Mouse (Mus musculus) limb, embryonic 13.5 days (tissue): Measurements from ENCODE around the gene Hivep3. TPM values are rescaled to one million over a fixed set of nuclear protein-coding genes. Genes with fewer than 3 reads are reported as not detected.
A peak's percentile ranks its signal among the peaks of the same experiment; 100 is the strongest.

ENCODE experiments used
- ATAC-seq: fragments of 200-750 bp; cut with Nextera tagmentation; 2 replicates; pipeline ENCODE4 v1.8.0; 2017; ENCODE audit warnings: low read depth, moderate number of reproducible peaks, moderate TSS enrichment; ENCODE audit not compliant: low FRiP score
- H3K27ac ChIP-seq: fragments of 300-500 bp; sonication (generic); 2 replicates; pipeline ENCODE4 v1.5.1; 2015; ENCODE audit warnings: inconsistent platforms, mild to moderate bottlenecking, moderate library complexity
- H3K27me3 ChIP-seq: fragments of 300-500 bp; sonication (generic); 2 replicates; pipeline ENCODE4 v1.6.1; 2015; ENCODE audit warnings: mild to moderate bottlenecking, inconsistent platforms
- H3K36me3 ChIP-seq: fragments of 300-500 bp; sonication (generic); 2 replicates; pipeline ENCODE4 v1.6.1; 2015; ENCODE audit warnings: inconsistent platforms, mild to moderate bottlenecking, moderate library complexity
- H3K4me1 ChIP-seq: fragments of 300-500 bp; sonication (generic); 2 replicates; pipeline ENCODE4 v1.6.1; 2015; ENCODE audit warnings: inconsistent platforms
- H3K4me2 ChIP-seq: fragments of 300-500 bp; sonication (generic); replicated peaks from 2 replicates; pipeline ENCODE4 v1.6.1; 2015; ENCODE audit warnings: inconsistent platforms, mild to moderate bottlenecking, moderate library complexity
- H3K4me3 ChIP-seq: fragments of 300-500 bp; sonication (generic); 2 replicates; pipeline ENCODE4 v1.5.1; 2015; ENCODE audit warnings: moderate library complexity, mild to moderate bottlenecking, inconsistent platforms
- H3K9ac ChIP-seq: fragments of 300-500 bp; sonication (generic); 2 replicates; pipeline ENCODE4 v1.6.1; 2015; ENCODE audit warnings: mild to moderate bottlenecking, inconsistent platforms
- H3K9me3 ChIP-seq: fragments of 300-500 bp; sonication (generic); 2 replicates; pipeline ENCODE4 v1.6.1; 2016; ENCODE audit warnings: inconsistent platforms
- WGBS: fragments of 180-500 bp; shearing (Covaris S2); methylation state at CpG from one replicate; pipeline ENCODE4 v1.1.7; 2015; 5-methylcytosine and 5-hydroxymethylcytosine counted together
- polyA plus RNA-seq: library from polyadenylated mRNA; unstranded; fragments of >200 nt; fragmentation: Nextera tagmentation; extraction: Ambion mirVana; gene quantifications from 2 replicates; pipeline ENCODE4 v1.2.1, GENCODE M21; 2015

Gene Hivep3
- polyA plus RNA-seq, 1 experiment from 2014 or later: 2.1 TPM

DNA sequence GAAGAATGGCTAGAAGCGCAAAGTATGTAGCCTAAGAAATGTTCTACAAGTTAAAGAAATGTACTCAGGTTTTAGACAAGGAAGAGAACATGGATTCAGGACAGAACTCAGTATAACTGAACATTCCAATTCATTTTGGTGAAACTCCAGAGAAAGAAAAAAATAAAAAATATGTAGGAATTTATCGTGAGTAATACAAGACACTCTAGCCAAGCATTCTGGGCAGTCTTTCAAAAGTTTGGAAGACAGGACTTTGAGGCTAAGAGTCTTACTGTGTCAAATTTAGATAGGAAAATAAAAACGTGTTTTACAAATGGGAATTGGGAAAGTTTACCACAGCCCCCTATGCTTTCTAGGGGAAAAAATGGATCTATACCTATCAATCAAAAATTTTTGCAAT, 350.1 kb downstream of the Hivep3 start:
- H3K9me3 ChIP-seq: no peaks in the 10 kb centered on the region
- H3K27ac ChIP-seq: no peak overlapping the region
- no peaks in the 10 kb centered on the region for H3K27me3 ChIP-seq
- no peaks in the 10 kb centered on the region for H3K4me1 ChIP-seq
- H3K4me3 ChIP-seq: no peak overlapping the region
- WGBS: 78% methylated on average over 3 of the region's 3 CpGs
- H3K36me3 ChIP-seq: no peaks in the 10 kb centered on the region
- no peak for ATAC-seq
- H3K9ac ChIP-seq: no peak overlapping the region
- H3K4me2 ChIP-seq: no peak overlapping the region

GRCm38 (mm10) chr4:120089536-120089935, 356.0 kb downstream of the Hivep3 start:
- no peaks in the 10 kb centered on the region for H3K27me3 ChIP-seq
- H3K4me3 ChIP-seq: no peak overlapping the region
- no peak overlapping the region for H3K9ac ChIP-seq
- H3K27ac ChIP-seq: no peak overlapping the region
- no peaks in the 10 kb centered on the region for H3K9me3 ChIP-seq
- 78% methylated on average over 8 of the region's 8 CpGs for WGBS
- H3K36me3 ChIP-seq: no peaks in the 10 kb centered on the region
- no peak for ATAC-seq
- H3K4me2 ChIP-seq: no peak overlapping the region
- no peaks in the 10 kb centered on the region for H3K4me1 ChIP-seq

DNA sequence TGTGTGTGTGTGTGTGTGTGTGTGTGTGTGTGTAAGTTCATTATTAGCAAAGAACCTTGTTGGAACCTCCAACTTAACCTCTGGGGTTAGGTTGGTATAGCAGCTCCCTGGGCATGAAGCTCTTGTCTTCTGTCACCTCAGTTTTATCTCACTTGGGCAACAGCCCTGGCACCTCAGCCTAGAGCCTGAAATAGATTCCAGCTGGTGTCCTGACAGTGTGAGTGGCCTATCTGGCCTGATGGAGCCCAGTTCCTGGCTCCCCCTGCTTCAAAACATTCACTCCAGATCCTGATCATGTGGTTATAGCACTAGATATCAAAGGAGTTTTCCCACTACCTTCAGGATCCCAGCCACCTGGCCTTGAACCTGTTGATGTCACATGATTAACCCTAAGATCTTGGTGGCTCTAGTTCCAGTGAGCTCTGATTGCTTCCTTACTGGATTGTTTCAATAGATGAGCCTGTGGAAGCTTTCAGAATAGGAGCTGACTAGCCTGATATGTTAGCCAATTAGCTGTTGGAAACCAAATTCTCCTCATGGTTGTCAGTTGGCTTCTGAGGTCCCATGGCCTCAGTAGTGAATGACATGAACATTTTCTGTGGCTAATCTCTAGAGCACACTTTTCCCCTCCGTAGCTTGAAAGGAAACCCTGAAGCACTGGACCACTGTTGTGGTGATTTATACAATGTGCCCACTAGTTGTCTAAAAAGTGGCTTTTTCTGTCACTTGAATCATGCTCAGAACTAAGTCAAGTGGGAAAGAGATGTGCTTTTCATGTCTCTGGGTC, 358.6 kb downstream of the Hivep3 start:
- Histone ChIP-seq H3K4me2 (no peak overlapping the region), H3K27ac (no peak overlapping the region), H3K4me3 (no peak overlapping the region), H3K9ac (no peak overlapping the region), H3K27me3 (no peaks in the 10 kb centered on the region), H3K36me3 (no peaks in the 10 kb centered on the region), H3K4me1 (no peaks in the 10 kb centered on the region), H3K9me3 (no peaks in the 10 kb centered on the region)
- no peak for ATAC-seq
- WGBS: 92% methylated on average over 1 of the region's 1 CpGs

- Histone ChIP-seq H3K4me2 (no peak overlapping the region), H3K36me3 (no peaks in the 10 kb centered on the region), H3K9me3 (peaks cover 10% of the 10 kb centered on the region), H3K27ac (no peak overlapping the region), H3K4me1 (no peaks in the 10 kb centered on the region), H3K27me3 (no peaks in the 10 kb centered on the region), H3K9ac (no peak overlapping the region), H3K4me3 (no peak overlapping the region)
- ATAC-seq: no peak
- 92% methylated on average over 19 of the region's 19 CpGs for WGBS
These were observed 363.4 kb downstream of the Hivep3 start for GRCm38 (mm10) chr4:120096935-120097334.

GRCm38 (mm10) chr4:120101186-120101585, 367.6 kb downstream of the Hivep3 start:
- H3K4me3 ChIP-seq: no peak overlapping the region
- no peak overlapping the region for H3K27ac ChIP-seq
- peaks cover 10% of the 10 kb centered on the region for H3K9me3 ChIP-seq
- no peaks in the 10 kb centered on the region for H3K27me3 ChIP-seq
- H3K9ac ChIP-seq: no peak overlapping the region
- H3K4me1 ChIP-seq: no peaks in the 10 kb centered on the region
- no peak overlapping the region for H3K4me2 ChIP-seq
- ATAC-seq: no peak
- H3K36me3 ChIP-seq: no peaks in the 10 kb centered on the region

- no peak for ATAC-seq
- Histone ChIP-seq H3K4me3 (no peak overlapping the region), H3K27me3 (no peaks in the 10 kb centered on the region), H3K9ac (no peak overlapping the region), H3K36me3 (no peaks in the 10 kb centered on the region), H3K27ac (no peak overlapping the region), H3K4me1 (no peaks in the 10 kb centered on the region), H3K4me2 (no peak overlapping the region), H3K9me3 (no peaks in the 10 kb centered on the region)
- WGBS: 50% methylated on average over 5 of the region's 5 CpGs
These were observed 371.0 kb downstream of the Hivep3 start for GRCm38 (mm10) chr4:120104599-120104998.

GRCm38 (mm10) chr4:120106362-120106761, 372.8 kb downstream of the Hivep3 start:
- no peak overlapping the region for H3K4me3 ChIP-seq
- H3K4me1 ChIP-seq: no peaks in the 10 kb centered on the region
- no peak for ATAC-seq
- no peak overlapping the region for H3K27ac ChIP-seq
- H3K27me3 ChIP-seq: no peaks in the 10 kb centered on the region
- no peaks in the 10 kb centered on the region for H3K9me3 ChIP-seq
- H3K4me2 ChIP-seq: no peak overlapping the region
- 89% methylated on average over 3 of the region's 3 CpGs for WGBS
- no peak overlapping the region for H3K9ac ChIP-seq
- H3K36me3 ChIP-seq: no peaks in the 10 kb centered on the region

DNA sequence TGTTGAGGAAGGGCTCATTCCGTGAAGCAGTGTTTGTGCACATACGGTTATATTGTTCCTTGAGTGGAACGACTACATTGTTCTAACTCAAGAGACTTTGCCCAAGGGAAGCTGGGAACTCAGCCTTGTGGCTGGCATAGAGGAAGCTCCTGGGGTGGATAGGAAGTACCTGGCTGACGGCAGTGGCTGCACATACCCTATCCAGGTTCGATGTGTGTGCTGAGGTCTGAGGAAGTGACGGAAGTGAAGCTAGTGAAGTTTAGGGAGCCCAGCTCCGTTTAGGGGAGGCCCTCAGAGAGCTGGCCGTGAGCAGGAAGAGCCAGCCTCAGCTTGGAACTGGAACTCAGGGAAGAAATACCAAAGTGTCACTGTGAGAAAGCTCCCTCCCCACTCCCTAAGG, 374.2 kb downstream of the Hivep3 start:
- Histone ChIP-seq H3K9ac (no peak overlapping the region), H3K4me1 (no peaks in the 10 kb centered on the region), H3K27me3 (no peaks in the 10 kb centered on the region), H3K9me3 (no peaks in the 10 kb centered on the region), H3K27ac (no peak overlapping the region), H3K4me2 (no peak overlapping the region), H3K4me3 (no peak overlapping the region), H3K36me3 (no peaks in the 10 kb centered on the region)
- WGBS: 73% methylated on average over 8 of the region's 8 CpGs
- no peak for ATAC-seq

GRCm38 (mm10) chr4:120115516-120115915, 381.9 kb downstream of the Hivep3 start:
- no peaks in the 10 kb centered on the region for H3K27me3 ChIP-seq
- WGBS: 92% methylated on average over 3 of the region's 3 CpGs
- H3K9ac ChIP-seq: no peak overlapping the region
- ATAC-seq: no peak
- H3K4me3 ChIP-seq: no peak overlapping the region
- 0 out of 2 replicates have a peak, but pooled peaks cover 3% of the 10 kb centered on the region for H3K9me3 ChIP-seq
- no peaks in the 10 kb centered on the region for H3K36me3 ChIP-seq
- H3K27ac ChIP-seq: no peak overlapping the region
- H3K4me2 ChIP-seq: no peak overlapping the region
- H3K4me1 ChIP-seq: no peaks in the 10 kb centered on the region

DNA sequence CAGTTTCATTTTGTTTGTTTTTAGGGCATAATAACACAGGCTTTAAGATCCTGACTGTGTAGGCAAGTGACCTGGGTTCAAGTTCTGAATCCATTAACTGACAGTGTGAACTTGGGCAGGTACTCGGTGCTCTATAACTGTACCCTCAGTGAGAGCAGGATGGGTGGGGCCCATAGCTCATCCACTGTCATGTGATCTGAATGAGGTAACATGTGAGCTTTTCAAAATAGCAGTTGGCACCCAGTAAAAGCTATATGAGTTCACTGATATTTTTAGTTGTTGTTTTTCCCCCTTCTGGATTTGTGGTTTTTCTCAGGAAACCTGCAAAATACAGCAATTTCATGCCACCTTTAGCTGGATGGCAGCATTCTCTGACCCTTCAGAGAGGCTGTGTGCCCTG, 382.7 kb downstream of the Hivep3 start:
- WGBS: 85% methylated on average over 1 of the region's 1 CpGs
- H3K9ac ChIP-seq: no peak overlapping the region

GRCm38 (mm10) chr4:120120276-120120675, 386.7 kb downstream of the Hivep3 start:
- no peak overlapping the region for H3K27ac ChIP-seq
- 0 out of 2 replicates have a peak, but pooled peaks cover 3% of the 10 kb centered on the region for H3K9me3 ChIP-seq
- no peaks in the 10 kb centered on the region for H3K27me3 ChIP-seq
- no peak overlapping the region for H3K9ac ChIP-seq
- H3K4me3 ChIP-seq: no peak overlapping the region
- H3K36me3 ChIP-seq: no peaks in the 10 kb centered on the region
- ATAC-seq: no peak
- WGBS: 38% methylated on average over 8 of the region's 8 CpGs
- H3K4me2 ChIP-seq: no peak overlapping the region
- H3K4me1 ChIP-seq: no peaks in the 10 kb centered on the region; the same call in 1 of the 2 replicates

More for the DNA sequence above, 382.7 kb downstream of the Hivep3 start:
- Histone ChIP-seq H3K4me3 (no peak overlapping the region), H3K4me2 (no peak overlapping the region), H3K4me1 (no peaks in the 10 kb centered on the region), H3K27me3 (no peaks in the 10 kb centered on the region), H3K27ac (no peak overlapping the region), H3K9me3 (0 out of 2 replicates have a peak, but pooled peaks cover 3% of the 10 kb centered on the region), H3K36me3 (no peaks in the 10 kb centered on the region)
- no peak for ATAC-seq

- Histone ChIP-seq H3K4me2 (no peak overlapping the region), H3K27me3 (no peaks in the 10 kb centered on the region), H3K9ac (no peak overlapping the region), H3K27ac (no peak overlapping the region), H3K36me3 (no peaks in the 10 kb centered on the region), H3K4me1 (peaks cover 17% of the 10 kb centered on the region), H3K4me3 (no peak overlapping the region), H3K9me3 (no peaks in the 10 kb centered on the region)
- 83% methylated on average over 6 of the region's 6 CpGs for WGBS
- ATAC-seq: no peak
These were observed 391.1 kb downstream of the Hivep3 start for GRCm38 (mm10) chr4:120124656-120125055.

DNA sequence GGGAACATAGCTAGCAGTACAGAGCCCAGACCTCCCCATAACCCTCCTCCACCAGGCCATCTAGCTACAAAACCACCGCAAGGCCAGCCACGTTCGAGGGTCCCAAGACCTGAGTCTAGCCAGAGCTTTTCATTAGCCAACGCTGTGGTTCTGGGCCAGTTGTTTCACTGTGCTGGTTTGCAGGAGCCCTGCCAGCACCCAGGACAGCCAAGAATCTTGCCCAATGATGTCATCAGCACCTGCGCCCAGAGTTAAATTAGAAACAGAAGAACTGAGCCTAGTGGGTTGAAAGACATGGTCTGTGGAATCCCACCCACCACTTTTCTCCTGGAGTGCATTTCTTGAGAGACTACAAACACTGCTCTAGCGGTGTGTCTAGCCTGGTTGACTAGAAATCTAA, 392.5 kb downstream of the Hivep3 start:
- WGBS: 70% methylated on average over 6 of the region's 6 CpGs
- 0 out of 2 replicates have a peak, but pooled peaks have one; percentile 9 for ATAC-seq
- Histone ChIP-seq H3K4me3 (no peak overlapping the region), H3K27ac (no peak overlapping the region), H3K27me3 (no peaks in the 10 kb centered on the region), H3K4me2 (no peak overlapping the region), H3K4me1 (peaks cover 17% of the 10 kb centered on the region), H3K9me3 (no peaks in the 10 kb centered on the region), H3K9ac (no peak overlapping the region), H3K36me3 (no peaks in the 10 kb centered on the region)
